Mouse (Mus musculus) testis, adult 2 months (tissue): ENCODE measurements around the gene Chrm4.

Experiments used
- CTCF ChIP-seq: fragments of 200-500 bp; IDR thresholded peaks from 2 replicates; pipeline ENCODE4 v1.5.1; 2012; ENCODE audit warnings: low read depth, mild to moderate bottlenecking, inconsistent platforms, low read length, moderate library complexity; ENCODE audit not compliant: control insufficient read depth, insufficient read depth, insufficient replicate concordance
- POLR2A ChIP-seq: fragments of 200-500 bp; IDR thresholded peaks from 2 replicates; pipeline ENCODE4 v1.6.1; 2012; ENCODE audit warnings: low read depth, mild to moderate bottlenecking, inconsistent platforms, low read length, moderate library complexity; ENCODE audit not compliant: control insufficient read depth

- TF ChIP-seq CTCF = no peak
- no peak for TF ChIP-seq POLR2A
Observed at GRCm38 (mm10) chr2:91957096-91957495, 30.0 kb downstream of the Chrm4 start.
